Mouse (Mus musculus): ENCODE data around the gene Trappc2l.

DNA sequence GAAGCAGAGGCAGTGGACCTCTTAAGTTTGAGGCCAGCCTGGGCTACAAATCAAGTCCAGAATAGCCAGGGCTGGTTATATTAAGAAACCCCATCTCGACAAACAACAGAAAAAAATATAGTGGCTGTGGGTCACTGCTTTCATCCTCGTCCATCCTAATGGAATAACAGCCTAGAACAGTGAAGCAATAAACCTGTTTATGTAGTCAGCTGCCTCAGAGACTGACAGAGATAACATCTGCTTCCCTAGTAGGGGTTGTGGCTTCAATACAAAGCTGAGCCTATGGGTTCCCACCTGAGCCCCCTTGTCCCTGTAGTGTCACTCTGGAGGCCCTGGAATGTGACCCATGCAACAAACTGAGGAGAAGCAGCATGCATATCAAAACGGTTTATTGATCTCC is 37.2 kb upstream of the Trappc2l start:
- TF ChIP-seq ZNF384 (IDR thresholded peaks at IDR 0.05; ENCODE audit: low read depth, low read length) (no peak; the same call in 1 of the 2 replicates), ZC3H11A (IDR thresholded peaks at IDR 0.05; ENCODE audit: borderline replicate concordance, low read depth, low read length) (no peak), CHD2 (IDR thresholded peaks at IDR 0.05; ENCODE audit: low read depth, low read length) (no peak), HCFC1 (IDR thresholded peaks at IDR 0.05; ENCODE audit: borderline replicate concordance, insufficient read depth, low read length) (no peak)

All from ES-E14 (cell line).